Mouse (Mus musculus) heart, embryonic 14.5 days (tissue): ENCODE results near the gene Trnt1. TPM values are rescaled to one million over a fixed set of nuclear protein-coding genes. Genes with fewer than 3 reads are reported as not detected.

Experiments
- ATAC-seq: fragments of 200-750 bp; cut with Nextera tagmentation; 2 replicates; pipeline ENCODE4 v1.8.0; 2017; ENCODE audit warnings: low read depth, moderate TSS enrichment; ENCODE audit not compliant: insufficient number of reproducible peaks, insufficient read depth, low FRiP score
- H3K27ac ChIP-seq, 2 experiments: fragments of 200-500 bp in 1 of 2; fragments of 300-500 bp in 1 of 2; sonication (generic) in 1 of 2; replicated peaks in 1 of 2; 2 replicates each; pipeline ENCODE4 v1.5.1; 2012 to 2014; ENCODE audit warnings: low read depth in 2 of 2, low read length in 2 of 2, control low read depth in 1 of 2, mild to moderate bottlenecking in 1 of 2, mixed read lengths in 1 of 2; ENCODE audit not compliant: control insufficient read depth in 1 of 2, insufficient read depth in 1 of 2
- H3K27me3 ChIP-seq: fragments of 300-500 bp; sonication (generic); 2 replicates; pipeline ENCODE4 v1.6.1; 2014; ENCODE audit warnings: mild to moderate bottlenecking, low read length, control low read depth; ENCODE audit not compliant: control insufficient read depth, insufficient read depth
- H3K36me3 ChIP-seq: fragments of 300-500 bp; sonication (generic); 2 replicates; pipeline ENCODE4 v1.6.1; 2014; ENCODE audit warnings: mild to moderate bottlenecking, control low read depth, low read length, mixed read lengths; ENCODE audit not compliant: control insufficient read depth, insufficient read depth
- H3K4me1 ChIP-seq, 2 experiments: fragments of 200-500 bp in 1 of 2; fragments of 300-500 bp in 1 of 2; sonication (generic) in 1 of 2; 2 replicates each; pipeline ENCODE4 v1.6.1; 2012 to 2014; ENCODE audit warnings: low read length in 2 of 2, control low read depth in 1 of 2, mixed read lengths in 1 of 2; ENCODE audit not compliant: control insufficient read depth in 2 of 2, insufficient read depth in 2 of 2
- H3K4me2 ChIP-seq: fragments of 300-500 bp; sonication (generic); 2 replicates; pipeline ENCODE4 v1.6.1; 2014; ENCODE audit warnings: mild to moderate bottlenecking, low read length
- H3K4me3 ChIP-seq, 2 experiments: fragments of 200-500 bp in 1 of 2; fragments of 300-500 bp in 1 of 2; sonication (generic) in 1 of 2; 2 replicates each; pipeline ENCODE4 v1.5.1; 2012 to 2014; ENCODE audit warnings: low read length in 2 of 2, mild to moderate bottlenecking in 2 of 2, control low read depth in 1 of 2, low read depth in 1 of 2, moderate library complexity in 1 of 2; ENCODE audit not compliant: control insufficient read depth in 1 of 2, insufficient read depth in 1 of 2
- H3K9ac ChIP-seq: fragments of 300-500 bp; sonication (generic); 2 replicates; pipeline ENCODE4 v1.6.1; 2014; ENCODE audit warnings: mild to moderate bottlenecking, low read length
- H3K9me3 ChIP-seq: fragments of 300-500 bp; sonication (generic); 2 replicates; pipeline ENCODE4 v1.6.1; 2016; ENCODE audit warnings: low read length, control low read depth; ENCODE audit not compliant: control insufficient read depth
- WGBS: fragments of 180-500 bp; shearing (Covaris S2); extraction: QIAGEN DNeasy Blood & Tissue Kit; methylation state at CpG from one replicate; pipeline ENCODE4 v1.1.7; 2014; 5-methylcytosine and 5-hydroxymethylcytosine counted together
- polyA plus RNA-seq: library from polyadenylated mRNA; unstranded; fragments of >200 nt; fragmentation: Nextera tagmentation; extraction: Ambion mirVana; gene quantifications from 2 replicates; pipeline ENCODE4 v1.2.1, GENCODE M21; 2014

Trnt1 gene
- polyA plus RNA-seq, 1 experiment from 2014 or later = 42.7 TPM

- no peak overlapping the region for H3K4me3 ChIP-seq
- ATAC-seq = no peak
- H3K9ac ChIP-seq = no peak overlapping the region
- no peaks in the 10 kb centered on the region for H3K4me1 ChIP-seq
- H3K4me2 ChIP-seq = no peak overlapping the region
- H3K27me3 ChIP-seq = no peaks in the 10 kb centered on the region
- no peaks in the 10 kb centered on the region for H3K36me3 ChIP-seq
- H3K27ac ChIP-seq = no peak overlapping the region
- WGBS = 71% methylated on average over 3 of the region's 3 CpGs
- H3K9me3 ChIP-seq = no peaks in the 10 kb centered on the region
These were observed 10.6 kb upstream of the Trnt1 start for GRCm38 (mm10) chr6:106758299-106758698.

DNA sequence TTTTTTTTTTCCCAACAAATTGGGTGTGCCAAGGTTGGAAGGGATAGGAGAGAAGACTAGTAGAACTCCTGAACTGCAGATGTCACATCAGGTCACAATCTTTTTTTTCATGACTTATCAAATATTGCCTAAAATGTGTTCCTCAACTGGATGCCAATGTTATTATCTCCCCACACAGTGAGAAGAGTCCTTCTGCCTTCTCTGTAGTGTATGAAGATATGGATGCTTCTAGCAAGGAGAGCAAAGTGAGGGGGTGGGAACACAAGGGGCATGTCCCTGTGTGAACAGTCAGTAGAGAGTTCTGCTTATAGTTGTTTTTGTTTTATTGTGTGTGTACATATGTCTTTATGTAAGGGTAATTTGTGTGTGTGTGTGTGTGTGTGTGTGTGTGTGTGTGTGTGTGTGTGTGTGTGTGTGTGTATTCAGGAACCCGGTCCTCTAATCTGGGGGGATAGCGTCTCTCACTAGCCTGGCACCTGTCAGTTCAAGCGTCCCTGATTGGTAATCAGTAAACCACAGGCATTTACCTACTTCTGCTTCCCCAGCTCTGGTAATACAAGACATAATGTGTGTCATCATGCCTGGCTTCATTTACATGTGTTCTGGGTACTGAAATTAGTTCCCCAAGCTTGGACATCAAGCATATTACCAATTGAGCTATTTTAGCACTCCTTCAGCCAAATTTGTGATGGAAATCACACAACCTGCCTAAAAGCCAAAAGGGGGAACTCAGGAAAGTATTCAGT is 8.3 kb upstream of the Trnt1 start:
- H3K27me3 ChIP-seq = no peaks in the 10 kb centered on the region
- H3K4me2 ChIP-seq = no peak overlapping the region
- H3K36me3 ChIP-seq = no peaks in the 10 kb centered on the region
- H3K9ac ChIP-seq = no peak overlapping the region
- H3K9me3 ChIP-seq = no peaks in the 10 kb centered on the region
- H3K4me3 ChIP-seq = no peak overlapping the region
- ATAC-seq = no peak
- WGBS = 68% methylated on average over 2 of the region's 3 CpGs
- H3K27ac ChIP-seq = no peak overlapping the region
- no peaks in the 10 kb centered on the region for H3K4me1 ChIP-seq

DNA sequence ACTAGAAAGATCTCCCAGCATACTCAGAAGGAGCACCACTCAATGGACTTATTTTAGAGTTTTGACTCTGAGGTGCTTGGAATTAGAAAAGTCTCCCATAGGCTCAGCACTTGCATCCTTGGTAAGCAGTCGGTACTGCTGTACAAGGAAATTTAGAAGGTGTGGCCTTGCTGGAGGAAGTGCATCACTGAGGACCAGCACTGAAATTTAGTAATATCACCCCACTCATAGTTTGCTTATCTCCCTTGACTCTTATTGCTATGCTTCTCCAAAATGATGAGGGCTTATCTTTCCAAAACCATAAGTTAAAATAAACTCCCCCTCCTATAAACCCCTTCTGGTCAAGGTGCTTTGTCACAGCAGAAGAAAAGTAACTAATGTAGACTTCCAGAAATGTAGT is 7.4 kb upstream of the Trnt1 start:
- H3K9ac ChIP-seq = no peak overlapping the region
- 54% methylated on average over 1 of the region's 1 CpGs for WGBS
- no peak overlapping the region for H3K4me3 ChIP-seq
- H3K36me3 ChIP-seq = no peaks in the 10 kb centered on the region
- no peak overlapping the region for H3K27ac ChIP-seq
- no peaks in the 10 kb centered on the region for H3K4me1 ChIP-seq
- no peaks in the 10 kb centered on the region for H3K27me3 ChIP-seq
- H3K9me3 ChIP-seq = no peaks in the 10 kb centered on the region
- ATAC-seq = no peak
- no peak overlapping the region for H3K4me2 ChIP-seq

DNA sequence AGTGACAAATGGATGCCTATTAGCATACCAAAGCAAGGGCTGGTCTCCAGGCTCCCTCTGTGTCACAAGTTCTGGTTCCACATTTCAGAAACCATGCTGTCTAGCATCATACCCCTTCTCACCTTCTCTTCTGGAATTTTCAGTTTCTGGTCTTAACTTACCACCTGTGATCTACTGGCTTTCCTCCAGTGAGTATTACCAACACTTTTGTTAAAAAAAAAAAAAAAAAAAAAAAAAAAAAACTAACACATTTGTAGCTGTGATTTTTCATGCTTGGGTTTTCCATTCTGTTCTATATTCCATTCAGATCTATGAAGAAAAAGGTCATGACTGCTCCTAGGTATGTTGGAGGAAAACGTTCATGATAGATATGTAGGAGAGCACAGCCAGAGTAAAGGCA is 3.0 kb upstream of the Trnt1 start:
- H3K9ac ChIP-seq = no peak overlapping the region
- no peak for ATAC-seq
- no peak overlapping the region for H3K4me2 ChIP-seq
- H3K27ac ChIP-seq = no peak overlapping the region
- no peak overlapping the region for H3K4me3 ChIP-seq
- 0 out of 2 replicates have a peak, but pooled peaks cover 3% of the 10 kb centered on the region for H3K36me3 ChIP-seq
- no peaks in the 10 kb centered on the region for H3K9me3 ChIP-seq
- no peaks in the 10 kb centered on the region for H3K27me3 ChIP-seq
- H3K4me1 ChIP-seq = peaks cover 0 to 11% of the 10 kb centered on the region in 2 experiments; a peak in 2 of 4 replicates
- WGBS = 74% methylated on average over 1 of the region's 1 CpGs

DNA sequence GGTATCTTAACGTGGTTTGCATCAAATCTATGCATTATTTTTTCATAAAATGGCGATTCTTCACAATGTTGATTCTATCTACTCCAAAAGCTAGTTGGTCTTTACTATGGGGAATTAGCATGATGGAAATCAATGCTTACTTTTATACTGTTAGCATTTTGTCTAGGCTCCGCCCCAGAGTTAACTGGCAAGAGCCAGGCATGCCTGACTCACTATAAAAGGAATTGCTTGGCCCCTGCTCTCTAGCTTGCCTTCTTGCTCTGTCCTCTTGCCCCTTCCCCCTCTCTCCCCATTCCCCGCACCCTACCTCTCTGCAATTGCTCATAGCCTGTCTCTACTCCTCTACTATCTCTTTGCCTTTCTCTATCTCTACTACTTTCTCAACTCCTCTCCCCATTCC is 2.1 kb upstream of the Trnt1 start:
- no peak overlapping the region for H3K27ac ChIP-seq
- H3K27me3 ChIP-seq = no peaks in the 10 kb centered on the region
- no peak for ATAC-seq
- H3K4me3 ChIP-seq = no peak overlapping the region
- H3K36me3 ChIP-seq = peaks cover 10% of the 10 kb centered on the region
- no peaks in the 10 kb centered on the region for H3K9me3 ChIP-seq
- peaks cover 0 to 11% of the 10 kb centered on the region in 2 experiments; a peak in 2 of 4 replicates for H3K4me1 ChIP-seq
- WGBS = 67% methylated on average over 4 of the region's 4 CpGs
- no peak overlapping the region for H3K9ac ChIP-seq
- H3K4me2 ChIP-seq = no peak overlapping the region

DNA sequence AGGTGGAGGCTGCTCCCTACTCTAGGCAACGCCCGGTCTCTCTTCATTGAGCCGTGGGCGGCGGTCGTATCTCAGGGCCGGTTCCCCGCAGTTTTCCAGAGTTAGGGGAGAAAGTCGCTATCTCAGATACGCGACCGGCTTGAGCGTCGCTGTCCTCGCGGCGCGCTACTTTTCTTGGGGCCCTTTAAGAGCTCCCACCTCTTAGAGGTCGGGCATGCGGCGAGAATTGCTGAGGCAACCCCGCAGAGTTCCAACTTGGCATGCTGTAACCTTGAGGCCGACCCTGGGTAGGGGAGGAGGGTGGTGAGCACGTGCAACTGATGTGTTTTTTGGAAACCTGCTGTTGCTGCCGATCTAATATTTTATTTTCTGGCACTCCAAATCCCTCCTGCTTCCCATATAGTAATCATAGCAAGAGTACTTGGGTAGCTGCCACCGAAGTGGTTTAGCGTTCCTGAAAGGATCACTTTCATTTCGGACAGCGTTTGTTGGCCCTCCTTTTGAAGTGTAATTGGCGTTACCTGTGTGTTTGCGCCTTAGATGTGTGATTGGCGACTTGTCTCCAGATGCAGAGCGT is 458 bp downstream of the Trnt1 start:
- H3K27me3 ChIP-seq = no peaks in the 10 kb centered on the region
- peak overlapping the region; percentile 63 to 64 for H3K4me3 ChIP-seq
- H3K4me2 ChIP-seq = peak overlapping the region; percentile 90
- peak; percentile 28; the same call in 1 of the 2 replicates for ATAC-seq
- peak overlapping the region; percentile 77 for H3K9ac ChIP-seq
- H3K27ac ChIP-seq = peak overlapping the region in 1 of 2 experiments; percentile 35; a peak in 2 of 4 replicates
- H3K9me3 ChIP-seq = no peaks in the 10 kb centered on the region
- 3% methylated on average over 33 of the region's 33 CpGs for WGBS
- H3K36me3 ChIP-seq = peaks cover 35% of the 10 kb centered on the region
- H3K4me1 ChIP-seq = peaks cover 0 to 11% of the 10 kb centered on the region in 2 experiments; a peak in 2 of 4 replicates

- H3K27ac ChIP-seq = no peak overlapping the region
- no peaks in the 10 kb centered on the region for H3K9me3 ChIP-seq
- no peaks in the 10 kb centered on the region for H3K27me3 ChIP-seq
- peak overlapping the region; percentile 63 to 64 for H3K4me3 ChIP-seq
- peak overlapping the region; percentile 90 for H3K4me2 ChIP-seq
- no peak for ATAC-seq
- whole genome bisulfite sequencing = 40% methylated on average over 4 of the region's 4 CpGs
- peak overlapping the region; percentile 77 for H3K9ac ChIP-seq
- H3K4me1 ChIP-seq = peaks cover 0 to 11% of the 10 kb centered on the region in 2 experiments; a peak in 2 of 4 replicates
- peaks cover 41% of the 10 kb centered on the region for H3K36me3 ChIP-seq
These were observed 1.1 kb downstream of the Trnt1 start for GRCm38 (mm10) chr6:106770046-106770445.
